Mouse (Mus musculus) brain, adult 2 months (tissue): Measurements from ENCODE around the gene Sh3glb1.
A peak's percentile ranks its signal among the peaks of the same experiment; 100 is the strongest.
"Not testable (repeated sequence)": the region's sequence is repeated elsewhere in the genome, so short reads cannot be mapped to it uniquely, and the experiment has no call there.

Source experiments
- DNase-seq: peaks from one replicate; pipeline ENCODE4 v3.0.0; 2011; ENCODE audit warnings: low read depth, low spot score

Gene Sh3glb1

GRCm38 (mm10) chr3:144719901-144720747 is at the start of gene Sh3glb1:
Sh3glb1 (minus strand) TSS chr3:144720335.
- peak; percentile 95 for DNase-seq

GRCm38 (mm10) chr3:144765161-144765560 is 45.0 kb upstream of the Sh3glb1 start:
- DNase-seq = no peak

- DNase-seq = no peak
Observed at GRCm38 (mm10) chr3:144761454-144761853, 41.3 kb upstream of the Sh3glb1 start.

- DNase-seq = no peak
Observed at GRCm38 (mm10) chr3:144760592-144761309, 40.6 kb upstream of the Sh3glb1 start, which contains the start of gene Clca3a1. Clca3a1 (minus strand) TSS chr3:144760977.

GRCm38 (mm10) chr3:144759719-144760118 is 39.6 kb upstream of the Sh3glb1 start:
- peak; percentile 3 for DNase-seq

GRCm38 (mm10) chr3:144756103-144756502 is 36.0 kb upstream of the Sh3glb1 start:
- not testable (repeated sequence) for DNase-seq

- peak; percentile 29 for DNase-seq
Observed at GRCm38 (mm10) chr3:144753120-144753519, 33.0 kb upstream of the Sh3glb1 start.

- DNase-seq = not testable (repeated sequence)
Observed at GRCm38 (mm10) chr3:144749062-144749963, 29.2 kb upstream of the Sh3glb1 start.

GRCm38 (mm10) chr3:144747706-144748105 is 27.6 kb upstream of the Sh3glb1 start:
- DNase-seq = peak; percentile 11

- not testable (repeated sequence) for DNase-seq
Observed at GRCm38 (mm10) chr3:144738396-144738795, 18.3 kb upstream of the Sh3glb1 start.

- DNase-seq = no peak
Observed at GRCm38 (mm10) chr3:144736831-144737230, 16.7 kb upstream of the Sh3glb1 start.

GRCm38 (mm10) chr3:144723455-144723854 is 3.3 kb upstream of the Sh3glb1 start:
- DNase-seq = peak; percentile 80

- DNase-seq = not testable (repeated sequence)
Observed at GRCm38 (mm10) chr3:144722566-144722965, 2.4 kb upstream of the Sh3glb1 start.

GRCm38 (mm10) chr3:144721860-144722256 is 1.7 kb upstream of the Sh3glb1 start:
- DNase-seq = no peak

- DNase-seq = no peak
Observed at GRCm38 (mm10) chr3:144721077-144721859, 1.1 kb upstream of the Sh3glb1 start.

GRCm38 (mm10) chr3:144719088-144719900 is 841 bp downstream of the Sh3glb1 start:
- DNase-seq = peak; percentile 49

- DNase-seq = no peak
Observed at GRCm38 (mm10) chr3:144718706-144719087, 1.4 kb downstream of the Sh3glb1 start.

GRCm38 (mm10) chr3:144717835-144718234 is 2.3 kb downstream of the Sh3glb1 start:
- no peak for DNase-seq

- DNase-seq = no peak
Observed at GRCm38 (mm10) chr3:144717121-144717520, 3.0 kb downstream of the Sh3glb1 start.

- DNase-seq = no peak
Observed at GRCm38 (mm10) chr3:144715901-144716300, 4.2 kb downstream of the Sh3glb1 start.
